In the genomic region with DNA sequence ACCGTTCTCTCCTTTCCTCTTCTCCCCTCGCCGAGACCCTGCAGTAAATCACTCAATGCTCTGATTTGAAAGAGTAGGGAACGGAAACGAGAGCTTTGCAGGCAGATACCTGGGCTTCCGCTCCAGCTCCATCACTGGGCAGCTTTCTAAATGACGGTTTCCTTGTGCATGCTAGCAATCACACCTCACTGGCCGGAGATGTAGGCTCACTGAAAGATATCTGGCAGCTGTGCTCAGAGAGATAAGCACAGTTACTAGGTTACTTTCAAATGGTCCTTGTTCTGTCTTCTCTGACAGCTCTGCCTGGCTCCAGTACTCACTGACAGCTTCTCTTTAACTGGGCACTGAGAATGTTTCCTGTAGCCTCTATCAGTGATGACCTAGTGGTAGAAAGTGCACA, we compare ENCODE assay signal across 17 mouse cellular contexts.
DNase-seq lines count a peak whose midpoint lies in the region; ATAC-seq lines count a peak whose summit lies in the region.
"Had no signal": no experiment of that assay in that cellular context is flagged by ENCODE, and none has a peak within 500 bp of the region (broad histone marks: within the 10 kb centered on the region; RNA-seq: fewer than 3 reads in every experiment).

No protein-coding gene starts in this region.

- H3K27me3 ChIP-seq in heart, embryonic 14.5 days (ENCODE audit: control insufficient read depth, insufficient read depth, low read length): no peaks in the 10 kb centered on the region; the same call in 1 of the 2 replicates
- peaks cover 38% of the 10 kb centered on the region for H3K27me3 ChIP-seq in liver, embryonic 12.5 days (replicated peaks)
- H3K27me3 ChIP-seq in embryonic facial prominence, embryonic 10.5 days (replicated peaks; ENCODE audit: low read depth, poor library complexity, severe bottlenecking): no peaks in the 10 kb centered on the region
- H3K27me3 ChIP-seq: midbrain, embryonic 12.5 days had no signal

- H3K36me3 ChIP-seq in heart, embryonic 14.5 days (ENCODE audit: control insufficient read depth, insufficient read depth, low read length): no peaks in the 10 kb centered on the region
- H3K36me3 ChIP-seq in liver, embryonic 12.5 days: no peaks in the 10 kb centered on the region
- no peaks in the 10 kb centered on the region for H3K36me3 ChIP-seq in embryonic facial prominence, embryonic 10.5 days (replicated peaks)
- H3K36me3 ChIP-seq: limb, embryonic 13.5 days; midbrain, embryonic 12.5 days had no signal

- no peaks in the 10 kb centered on the region for H3K9me3 ChIP-seq in heart, embryonic 14.5 days (ENCODE audit: control insufficient read depth, low read length)
- H3K9me3 ChIP-seq in liver, embryonic 12.5 days (replicated peaks): no peaks in the 10 kb centered on the region
- H3K9me3 ChIP-seq in embryonic facial prominence, embryonic 10.5 days: no peaks in the 10 kb centered on the region
- H3K9me3 ChIP-seq: limb, embryonic 13.5 days; midbrain, embryonic 12.5 days had no signal

- no peak overlapping the region for H3K9ac ChIP-seq in heart, embryonic 14.5 days (ENCODE audit: low read length)
- peak overlapping the region; percentile 18 for H3K9ac ChIP-seq in liver, embryonic 12.5 days
- H3K9ac ChIP-seq: hindbrain, embryonic 14.5 days; limb, embryonic 13.5 days; midbrain, embryonic 12.5 days had no signal

- WGBS in heart, embryonic 14.5 days: 4% methylated on average over 8 of the region's 8 CpGs
- WGBS in liver, embryonic 12.5 days (ENCODE audit: insufficient replicate concordance): 14% methylated on average over 8 of the region's 8 CpGs
- 81% methylated on average over 8 of the region's 8 CpGs for WGBS in embryonic facial prominence, embryonic 10.5 days

- no peak overlapping the region for H3K27ac ChIP-seq in heart, embryonic 14.5 days (replicated peaks in 1 of 2; ENCODE audit: control insufficient read depth in 1 of 2, insufficient read depth in 1 of 2, low read depth in 2 of 2, low read length in 2 of 2)
- H3K27ac ChIP-seq in liver, embryonic 12.5 days: no peak overlapping the region
- H3K27ac ChIP-seq in embryonic facial prominence, embryonic 10.5 days (replicated peaks): no peak overlapping the region
- H3K27ac ChIP-seq: hindbrain, embryonic 14.5 days; limb, embryonic 13.5 days; midbrain, embryonic 12.5 days had no signal

- peak overlapping the region; percentile 45 for H3K4me2 ChIP-seq in heart, embryonic 14.5 days (ENCODE audit: low read length)
- H3K4me2 ChIP-seq in liver, embryonic 12.5 days: peak overlapping the region; percentile 49
- H3K4me2 ChIP-seq: hindbrain, embryonic 14.5 days; limb, embryonic 13.5 days; midbrain, embryonic 12.5 days had no signal

- H3K4me3 ChIP-seq in heart, embryonic 14.5 days (ENCODE audit: control insufficient read depth in 1 of 2, insufficient read depth in 1 of 2, low read depth in 1 of 2, low read length in 2 of 2): no peak overlapping the region
- no peak overlapping the region for H3K4me3 ChIP-seq in liver, embryonic 12.5 days
- H3K4me3 ChIP-seq in embryonic facial prominence, embryonic 10.5 days: no peak overlapping the region
- H3K4me3 ChIP-seq: limb, embryonic 13.5 days; midbrain, embryonic 12.5 days had no signal

- intact Hi-C loops in heart, postnatal 14 days (cut with DNase I): no loop called here

- peaks cover 8 to 14% of the 10 kb centered on the region in 2 experiments for H3K4me1 ChIP-seq in heart, embryonic 14.5 days (ENCODE audit: control insufficient read depth in 2 of 2, insufficient read depth in 2 of 2, low read length in 2 of 2)
- H3K4me1 ChIP-seq in liver, embryonic 12.5 days: peaks cover 48% of the 10 kb centered on the region
- H3K4me1 ChIP-seq in embryonic facial prominence, embryonic 10.5 days: peaks cover 12% of the 10 kb centered on the region

- DNase-seq in heart, postnatal 14 days: no peak
- DNase-seq in CD4-positive helper T cell, adult 2 months (ENCODE audit: low read depth, low spot score): peak; percentile 26
- DNase-seq in T-cell, adult 2 months (ENCODE audit: low spot score): peak; percentile 16
- DNase-seq in natural killer cell, adult 2 months (ENCODE audit: low spot score in 2 of 2): no peak
- no peak for DNase-seq in spleen, adult 12 weeks (ENCODE audit: low spot score)
- DNase-seq in embryonic facial prominence, embryonic 10.5 days (ENCODE audit: low spot score): no peak
- DNase-seq: B cell, adult 2 months; cerebellum, adult 2 months; gastrocnemius, postnatal 25 days; kidney, adult 18-20 months; lung, postnatal 14 days; right cerebral cortex, postnatal 4 days had no signal

- no peak for ATAC-seq in heart, embryonic 14.5 days (ENCODE audit: insufficient number of reproducible peaks, insufficient read depth, low FRiP score, low read depth)
- peak; percentile 86 for ATAC-seq in liver, embryonic 12.5 days

Comparison
In these comparisons a context has a peak if more than half of its experiments do, and no peak if none do; other contexts are left out.
1. DNase-seq: peak in CD4-positive helper T cell, adult 2 months (single experiment) and T-cell, adult 2 months (single experiment); none in heart, postnatal 14 days (0 of 2), natural killer cell, adult 2 months (0 of 2), spleen, adult 12 weeks (single experiment) and embryonic facial prominence, embryonic 10.5 days (single experiment).